Mouse (Mus musculus) cerebellum, postnatal 25 days (tissue): ENCODE measurements at regions not wholly inside any gene's neighbourhood (a gene's known extent, or its start where the extent isn't known, plus 50 kb on each side); places are given as distances from the start of the nearest gene placed in this dataset.
A peak's percentile ranks its signal among the peaks of the same experiment; 100 is the strongest.

Experiments
- DNase-seq, 2 experiments: peaks; one replicate each; pipeline ENCODE4 v3.0.0; 2021; ENCODE audit warnings: mixed read lengths in 2 of 2

DNA sequence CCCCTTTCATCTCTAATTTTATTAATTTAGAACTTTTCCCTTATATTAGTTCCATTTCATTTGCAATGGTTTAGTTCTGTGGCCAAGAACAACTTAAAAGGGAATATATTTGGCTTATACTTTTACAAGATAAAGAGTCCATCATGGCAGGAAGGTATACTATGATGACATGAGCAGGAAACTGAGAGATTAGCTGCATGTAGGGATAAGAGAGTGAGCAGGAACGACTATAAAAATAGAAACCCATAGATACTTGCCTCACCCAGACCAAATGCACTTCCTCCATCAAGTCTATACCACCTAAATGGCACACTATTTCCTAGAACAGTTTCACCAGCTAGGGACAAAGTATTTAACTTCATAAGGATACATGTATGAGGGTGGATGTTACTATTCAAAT is 752.2 kb upstream of the Pou3f4 start:
- DNase-seq = no peak

DNA sequence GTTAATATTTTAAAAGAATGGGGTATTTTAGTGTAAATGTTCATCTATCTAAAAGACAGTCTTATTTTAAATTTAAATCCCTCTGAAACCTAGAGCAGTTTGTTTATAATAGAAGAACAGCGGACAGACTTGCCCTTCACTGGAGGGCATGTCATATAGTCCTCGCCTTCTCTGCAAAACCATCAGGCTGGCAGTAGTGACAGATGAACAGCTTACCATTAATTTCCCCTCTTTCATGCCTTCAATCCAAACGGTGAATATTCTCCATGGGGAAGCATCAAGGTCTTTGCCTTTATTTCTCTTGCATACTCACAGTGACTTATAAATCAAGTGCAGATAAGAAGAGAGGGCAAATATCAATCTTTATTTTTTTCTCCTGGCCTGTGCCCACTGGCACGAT is 737.7 kb upstream of the Pou3f4 start:
- no peak for DNase-seq

DNA sequence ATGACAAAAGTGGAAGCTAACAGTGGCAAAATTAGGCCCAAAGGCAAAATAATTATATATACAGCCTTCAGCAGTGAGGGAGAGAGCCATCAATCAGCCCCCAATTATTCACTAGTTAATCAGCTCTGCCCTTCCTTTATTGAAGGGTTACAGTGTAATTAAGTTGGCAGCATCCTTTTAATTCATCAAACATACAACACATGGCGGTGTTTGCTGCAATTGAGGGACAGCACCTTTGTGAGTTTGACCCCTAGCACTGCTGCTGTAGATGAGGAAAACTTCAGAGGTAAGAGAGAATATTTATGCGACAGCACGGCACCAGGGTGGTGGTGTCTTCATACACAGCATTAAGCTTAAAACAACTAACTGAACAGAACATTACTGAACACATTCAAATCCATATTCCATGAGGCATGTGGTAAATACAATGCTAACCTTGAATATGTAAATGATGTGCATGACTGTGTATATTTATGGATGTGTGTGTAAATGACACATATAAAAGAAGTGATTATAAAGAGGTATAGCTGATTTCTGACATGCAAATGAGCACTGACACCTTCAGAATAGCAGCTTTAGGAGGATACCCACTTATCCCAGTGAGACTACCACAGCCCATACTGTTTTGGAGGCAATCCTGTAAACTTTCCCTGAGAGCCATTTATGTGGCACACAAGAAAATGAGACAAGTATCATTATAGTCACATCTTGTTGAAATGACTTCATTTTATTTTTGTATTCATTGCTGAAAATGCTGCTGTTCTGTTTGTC is 736.1 kb upstream of the Pou3f4 start:
- DNase-seq = no peak

DNA sequence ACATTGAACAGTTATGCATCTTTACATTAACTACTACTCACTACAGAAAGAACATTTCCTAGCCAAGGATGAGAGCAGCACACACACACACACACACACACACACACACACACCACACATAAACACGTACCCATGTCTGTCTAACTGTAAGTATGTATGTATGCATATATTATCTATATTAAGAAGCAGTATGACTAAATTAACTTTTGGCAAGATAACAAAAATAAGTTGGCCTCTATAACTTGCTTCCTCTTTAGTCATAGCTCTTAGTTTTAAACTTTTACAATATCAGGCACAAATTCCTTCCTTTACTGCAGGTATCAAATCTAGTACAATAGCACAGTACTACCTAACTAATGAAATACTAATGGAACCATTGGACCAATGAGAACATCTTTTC is 717.1 kb upstream of the Pou3f4 start:
- no peak for DNase-seq

DNA sequence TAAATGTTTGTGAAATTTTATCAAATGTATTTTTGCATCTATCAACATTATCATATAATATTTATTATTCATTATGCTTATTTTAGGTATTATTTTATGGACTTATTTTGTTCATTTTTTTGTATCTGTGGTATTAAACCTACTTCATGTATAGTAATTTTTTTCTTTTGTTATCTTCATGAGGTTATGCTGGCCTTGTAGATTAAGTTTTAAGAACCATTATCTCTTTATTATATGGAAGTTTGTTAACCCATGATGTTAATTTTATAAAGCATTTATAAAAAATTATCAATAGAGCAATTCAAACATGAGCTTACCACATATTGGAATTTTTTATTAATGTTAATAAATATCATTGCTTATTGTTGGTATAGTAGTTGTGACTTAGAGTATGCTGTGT is 704.6 kb upstream of the Pou3f4 start:
- DNase-seq = no peak

DNA sequence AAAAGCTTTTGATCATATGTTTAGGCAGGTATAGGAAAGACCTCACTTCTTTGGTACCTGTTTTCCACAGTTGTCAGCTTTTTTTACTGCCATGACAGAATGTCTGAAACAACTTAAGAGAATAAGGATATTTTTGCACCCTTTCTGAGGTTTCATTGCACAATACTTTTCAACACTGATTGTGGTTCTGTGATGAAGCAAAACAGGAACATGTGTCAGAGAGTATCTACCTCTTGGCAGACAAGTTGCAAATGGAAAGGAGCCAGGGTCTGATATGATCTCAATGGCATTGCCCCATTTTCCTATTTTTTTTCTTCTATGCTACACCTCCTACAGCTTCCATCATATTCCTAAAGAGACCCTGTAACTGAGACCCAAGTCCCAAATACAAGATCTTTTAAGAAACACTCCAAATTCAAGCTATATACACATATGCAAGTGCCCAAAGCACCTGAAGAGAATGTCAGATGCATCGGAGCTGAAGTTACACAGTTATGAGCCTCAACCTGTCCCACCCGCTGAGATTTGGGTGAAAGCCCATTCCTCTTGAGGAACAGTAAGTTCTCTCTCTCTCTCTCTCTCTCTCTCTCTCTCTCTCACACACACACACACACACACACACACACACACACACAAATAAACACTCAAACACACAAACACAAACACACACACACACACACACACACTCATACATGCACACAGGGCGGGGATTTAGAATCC is 696.4 kb upstream of the Pou3f4 start:
- peak in 1 of 2 experiments; percentile 10 for DNase-seq

DNA sequence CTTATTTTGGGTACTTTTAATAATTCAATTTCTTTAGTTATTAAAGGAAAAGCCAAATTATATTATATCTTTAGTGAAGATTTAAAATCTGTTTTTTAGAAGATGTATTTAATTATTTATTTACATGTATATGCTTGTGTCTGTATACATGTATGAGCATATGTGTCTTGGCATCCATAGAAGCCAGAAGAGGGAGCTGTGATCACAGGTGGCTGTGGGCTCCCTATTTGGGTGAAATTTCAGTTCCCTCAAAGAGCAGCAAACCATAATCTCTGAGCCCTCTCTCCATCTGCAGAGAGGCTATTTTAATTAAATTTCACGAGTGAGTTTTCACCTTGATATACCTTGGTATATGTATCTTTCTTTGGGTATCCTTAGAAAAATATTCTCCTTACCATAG is 693.4 kb upstream of the Pou3f4 start:
- no peak for DNase-seq
